Mouse (Mus musculus): ENCODE measurements around the gene Gm28308. TPM values are rescaled to one million over a fixed set of nuclear protein-coding genes. Genes with fewer than 3 reads are reported as not detected.

Gene Gm28308
- polyA plus RNA-seq, 1 experiment from 2014 or later = 0.92 TPM

DNA sequence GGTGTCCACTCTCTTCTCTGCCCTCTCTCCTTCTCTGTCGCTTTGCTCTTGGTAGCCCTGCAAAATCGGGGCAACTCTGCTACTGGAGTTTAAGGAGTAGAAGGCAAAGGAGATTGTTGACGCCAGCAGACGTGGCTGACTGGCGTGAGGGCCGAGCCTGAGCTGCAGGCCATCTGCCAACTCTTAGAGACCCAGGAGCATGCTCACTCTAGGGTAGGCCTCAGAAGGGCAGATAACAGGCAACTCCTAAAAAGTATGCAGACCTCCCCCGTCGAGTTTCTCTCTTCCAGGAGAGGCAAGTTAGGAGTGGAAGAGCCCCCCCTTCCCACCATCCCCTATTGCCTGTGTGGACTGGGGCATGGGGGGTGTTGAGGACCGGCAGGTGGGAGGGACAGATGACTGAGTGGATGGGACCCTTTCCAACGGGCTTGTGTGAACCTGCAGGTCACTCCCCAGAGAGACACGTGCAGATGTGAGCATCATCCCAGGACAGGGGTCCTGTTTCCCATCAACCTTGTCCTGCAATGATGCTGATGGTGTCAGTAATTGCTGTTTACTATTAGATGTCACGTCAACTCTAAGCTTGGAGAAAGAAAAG, 53.9 kb downstream of the Gm28308 start:
- Histone ChIP-seq H3K9ac (peak overlapping the region; percentile 77), H3K27ac (peak overlapping the region; percentile 95), H3K27me3 (peaks cover 39% of the 10 kb centered on the region), H3K4me2 (peak overlapping the region; percentile 97), H3K4me3 (replicated peaks) (peak overlapping the region; percentile 85), H3K4me1 (peaks cover 71% of the 10 kb centered on the region), H3K9me3 (replicated peaks) (no peaks in the 10 kb centered on the region), H3K36me3 (no peaks in the 10 kb centered on the region)
- 7% methylated on average over 12 of the region's 12 CpGs for WGBS
- peak; percentile 3 for ATAC-seq (replicated peaks; ENCODE audit: low FRiP score)

DNA sequence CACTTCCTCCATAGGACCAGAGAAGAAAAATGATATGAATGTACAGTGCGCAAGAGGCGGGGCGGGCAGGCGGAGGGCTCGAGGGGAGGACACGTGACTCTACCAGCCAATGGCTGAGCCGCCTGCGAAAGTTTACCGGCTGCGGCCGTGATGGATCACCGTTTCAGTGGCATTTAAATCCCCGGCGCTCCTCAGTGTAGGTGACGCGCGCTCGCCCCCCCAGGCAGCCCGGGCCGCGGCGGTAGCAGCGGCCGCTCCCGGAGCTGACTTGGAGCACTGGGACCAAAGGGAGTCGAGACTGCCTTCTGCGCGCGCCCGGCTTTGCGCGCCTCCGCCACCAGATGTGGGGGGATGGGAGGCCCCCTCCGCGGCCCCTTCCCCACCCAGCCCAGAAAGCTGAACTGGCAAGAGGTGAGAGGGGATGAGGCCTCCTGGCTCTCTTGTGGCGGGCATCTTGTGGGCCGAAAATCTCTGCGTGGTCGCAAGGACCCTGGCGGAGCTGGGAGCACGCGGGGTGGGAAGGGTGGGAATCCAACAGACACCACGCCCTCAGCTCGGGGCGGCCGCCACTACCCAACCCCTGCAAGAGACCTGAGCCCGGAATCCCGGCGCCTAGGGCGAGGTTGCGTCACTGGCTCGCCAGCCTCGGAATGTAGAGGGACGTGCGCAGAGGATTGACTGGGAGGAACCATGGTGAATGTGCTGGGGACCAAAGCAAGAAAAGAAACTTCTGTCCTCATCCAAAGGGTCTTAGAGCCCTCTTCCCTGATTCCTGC, 54.7 kb downstream of the Gm28308 start, which contains the start of gene Hoxa1:
TSS of gene Hoxa1 (minus strand) at position 42 of the 776 bp plus-strand sequence.
- peaks cover 46% of the 10 kb centered on the region for H3K27me3 ChIP-seq
- no peaks in the 10 kb centered on the region for H3K36me3 ChIP-seq
- peaks cover 63% of the 10 kb centered on the region for H3K4me1 ChIP-seq

DNA sequence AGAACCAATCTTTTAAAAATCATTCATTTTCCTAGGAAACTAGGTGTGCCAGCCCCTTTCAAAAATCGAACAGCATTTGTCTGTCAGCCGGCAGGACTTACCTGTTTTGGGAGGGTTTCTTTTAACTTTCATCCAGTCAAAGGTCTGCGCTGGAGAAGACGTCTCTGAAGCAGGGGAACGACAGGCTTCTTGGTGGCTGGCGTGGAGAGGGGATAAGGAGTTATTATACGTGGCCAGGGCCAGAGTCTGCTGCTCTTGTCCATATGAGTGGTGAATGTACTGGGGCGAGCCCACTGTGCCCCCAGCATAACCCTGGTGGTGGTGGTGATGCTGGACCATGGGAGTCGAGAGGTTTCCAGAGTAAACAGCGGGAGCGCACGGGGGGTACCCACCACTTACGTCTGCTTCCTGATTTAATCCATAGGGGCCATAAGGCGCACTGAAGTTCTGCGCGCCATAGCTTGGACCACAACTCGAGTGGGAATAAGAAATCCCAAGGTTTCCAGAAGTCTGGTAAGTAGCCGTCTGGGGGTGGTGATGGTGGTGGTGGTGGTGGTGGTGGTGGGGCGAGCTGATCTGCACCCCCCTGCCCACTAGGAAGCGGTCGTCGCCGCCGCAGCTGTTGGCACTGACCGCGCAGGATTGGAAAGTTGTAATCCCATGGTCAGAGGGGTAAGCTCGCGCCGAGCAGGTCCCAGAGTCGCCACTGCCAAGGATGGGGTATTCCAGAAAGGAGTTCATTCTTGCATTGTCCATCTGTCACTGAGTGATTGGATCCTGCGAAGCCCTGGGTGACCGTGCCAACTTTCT, 55.5 kb downstream of the Gm28308 start:
- Histone ChIP-seq H3K4me2 (peak overlapping the region; percentile 97), H3K4me1 (peaks cover 61% of the 10 kb centered on the region), H3K27me3 (peaks cover 54% of the 10 kb centered on the region), H3K9ac (peak overlapping the region; percentile 77; the same call in 1 of the 2 replicates), H3K4me3 (replicated peaks) (peak overlapping the region; percentile 85), H3K9me3 (replicated peaks) (no peaks in the 10 kb centered on the region), H3K27ac (0 out of 2 replicates have a peak overlapping the region, but pooled peaks have one; percentile 95), H3K36me3 (no peaks in the 10 kb centered on the region)
- WGBS = under 1% methylated on average over 32 of the region's 32 CpGs
- ATAC-seq (replicated peaks; ENCODE audit: low FRiP score) = peak; percentile 47; the same call in 1 of the 2 replicates

More for the DNA sequence above, 54.7 kb downstream of the Gm28308 start, which contains the start of gene Hoxa1:
- under 1% methylated on average over 55 of the region's 55 CpGs for WGBS
- peak; percentile 83 for ATAC-seq (replicated peaks; ENCODE audit: low FRiP score)
- H3K4me2 ChIP-seq = peak within 1 kb of the TSS; percentile 97
- H3K9ac ChIP-seq = peak within 1 kb of the TSS; percentile 77
- no peaks in the 10 kb centered on the region for H3K9me3 ChIP-seq (replicated peaks)
- H3K27ac ChIP-seq = peak within 1 kb of the TSS; percentile 95
- H3K4me3 ChIP-seq (replicated peaks) = peak within 1 kb of the TSS; percentile 85

DNA sequence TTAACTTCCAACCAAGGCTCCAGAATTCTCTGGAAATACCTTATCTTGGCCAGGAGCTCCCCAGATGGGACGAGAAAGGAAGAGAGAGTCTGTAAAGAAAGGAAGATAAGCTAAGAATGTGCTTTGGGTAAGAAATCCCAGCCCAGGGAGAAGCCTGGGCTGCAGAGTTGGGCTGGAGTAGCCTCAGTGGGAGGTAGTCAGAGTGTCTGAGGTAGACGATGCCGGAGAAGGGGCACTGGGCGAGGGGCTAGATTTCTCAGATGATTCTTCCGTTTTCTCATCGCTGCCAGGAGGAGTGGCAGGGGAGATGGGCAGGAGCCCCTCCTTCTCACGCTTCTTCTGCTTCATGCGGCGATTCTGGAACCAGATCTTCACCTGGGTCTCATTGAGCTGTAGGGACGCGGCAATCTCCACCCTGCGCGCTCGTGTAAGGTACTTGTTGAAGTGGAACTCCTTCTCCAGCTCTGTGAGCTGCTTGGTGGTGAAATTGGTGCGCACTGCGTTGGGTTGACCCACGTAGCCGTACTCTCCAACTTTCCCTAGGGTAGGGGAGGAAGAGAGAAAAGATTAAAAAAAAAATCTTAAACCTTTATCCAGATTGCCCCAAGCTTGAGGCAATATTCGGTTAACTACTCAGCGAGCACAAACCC, 56.5 kb downstream of the Gm28308 start:
- no peak overlapping the region for H3K9ac ChIP-seq
- no peak for ATAC-seq (replicated peaks; ENCODE audit: low FRiP score)
- no peak overlapping the region for H3K27ac ChIP-seq
- H3K36me3 ChIP-seq = no peaks in the 10 kb centered on the region
- H3K9me3 ChIP-seq (replicated peaks) = no peaks in the 10 kb centered on the region
- peaks cover 52% of the 10 kb centered on the region for H3K4me1 ChIP-seq
- peak overlapping the region; percentile 97 for H3K4me2 ChIP-seq
- peak overlapping the region; percentile 20 for H3K4me3 ChIP-seq (replicated peaks)
- WGBS = 13% methylated on average over 20 of the region's 20 CpGs
- peaks cover 62% of the 10 kb centered on the region for H3K27me3 ChIP-seq

DNA sequence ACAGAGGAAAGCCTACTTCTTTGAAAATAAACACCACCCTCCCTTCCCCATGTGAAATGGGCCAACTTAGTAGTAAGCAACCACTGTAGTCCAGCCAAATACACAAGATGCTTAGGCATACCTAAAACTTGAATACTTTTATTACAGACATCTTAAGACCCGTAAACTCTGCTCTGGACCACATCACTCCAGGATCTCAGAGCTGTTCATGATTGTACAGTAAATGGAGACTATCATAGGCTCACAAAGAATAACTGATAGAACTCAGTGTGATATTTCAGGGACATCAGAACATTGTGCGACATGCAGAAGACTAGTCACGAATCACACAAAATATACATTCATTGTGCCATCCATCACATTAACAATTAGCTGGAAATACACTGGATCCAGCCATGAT, 57.7 kb downstream of the Gm28308 start:
- 82% methylated on average over 3 of the region's 3 CpGs for WGBS
- no peaks in the 10 kb centered on the region for H3K9me3 ChIP-seq (replicated peaks)
- no peak overlapping the region for H3K4me2 ChIP-seq
- ATAC-seq (replicated peaks; ENCODE audit: low FRiP score) = no peak
- no peak overlapping the region for H3K27ac ChIP-seq
- H3K36me3 ChIP-seq = no peaks in the 10 kb centered on the region
- peaks cover 73% of the 10 kb centered on the region for H3K27me3 ChIP-seq
- H3K4me1 ChIP-seq = peaks cover 48% of the 10 kb centered on the region
- no peak overlapping the region for H3K4me3 ChIP-seq (replicated peaks)
- no peak overlapping the region for H3K9ac ChIP-seq

DNA sequence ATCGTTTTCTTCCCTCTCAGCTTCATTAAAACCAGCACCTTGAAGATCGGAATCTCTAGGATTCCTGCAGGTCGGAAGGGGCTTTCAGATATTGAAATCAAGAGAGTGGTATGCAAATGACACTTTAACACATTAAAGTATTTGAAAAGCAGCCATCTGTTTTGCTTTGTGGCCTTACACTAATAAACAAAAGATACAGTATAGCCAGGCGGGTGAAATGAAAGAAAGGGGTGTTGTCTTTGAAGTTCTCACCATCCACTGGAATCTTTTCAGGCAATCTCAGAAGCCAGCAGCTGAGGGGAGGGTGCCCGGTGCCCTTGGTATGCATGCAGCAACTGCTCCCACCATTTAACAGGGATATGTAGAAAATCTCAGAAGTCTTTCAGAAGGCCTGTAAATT, 59.1 kb downstream of the Gm28308 start:
- Histone ChIP-seq H3K27me3 (peaks cover 85% of the 10 kb centered on the region), H3K9ac (no peak overlapping the region), H3K4me2 (no peak overlapping the region), H3K4me1 (peaks cover 37% of the 10 kb centered on the region), H3K4me3 (replicated peaks) (no peak overlapping the region), H3K27ac (no peak overlapping the region), H3K36me3 (no peaks in the 10 kb centered on the region), H3K9me3 (replicated peaks) (no peaks in the 10 kb centered on the region)
- WGBS = 51% methylated on average over 5 of the region's 5 CpGs
- ATAC-seq (replicated peaks; ENCODE audit: low FRiP score) = no peak

DNA sequence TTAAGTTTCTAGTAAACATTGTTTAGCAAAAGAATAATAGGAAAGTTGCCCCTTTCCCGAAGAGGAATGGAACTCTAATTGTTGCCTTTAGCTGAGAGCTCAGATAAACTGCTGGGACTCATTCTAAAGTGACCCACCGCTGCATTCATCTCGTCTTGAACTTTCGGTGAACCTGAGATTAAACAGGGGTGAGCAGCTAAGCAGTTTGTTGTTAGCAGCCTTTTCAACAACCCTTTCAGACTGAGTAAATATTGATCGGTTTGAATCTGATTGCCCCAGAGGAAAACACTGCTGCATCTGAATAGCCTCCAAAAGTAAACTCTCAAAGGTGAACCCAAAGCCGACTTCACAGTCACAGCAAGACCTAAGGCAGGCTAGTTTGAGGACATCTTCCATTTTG, 59.9 kb downstream of the Gm28308 start:
- H3K4me3 ChIP-seq (replicated peaks) = no peak overlapping the region
- ATAC-seq (replicated peaks; ENCODE audit: low FRiP score) = no peak
- H3K27me3 ChIP-seq = peaks cover 85% of the 10 kb centered on the region
- no peak overlapping the region for H3K4me2 ChIP-seq
- H3K9me3 ChIP-seq (replicated peaks) = no peaks in the 10 kb centered on the region
- H3K4me1 ChIP-seq = peaks cover 32% of the 10 kb centered on the region
- H3K36me3 ChIP-seq = no peaks in the 10 kb centered on the region
- 17% methylated on average over 6 of the region's 6 CpGs for WGBS
- H3K9ac ChIP-seq = no peak overlapping the region
- no peak overlapping the region for H3K27ac ChIP-seq

DNA sequence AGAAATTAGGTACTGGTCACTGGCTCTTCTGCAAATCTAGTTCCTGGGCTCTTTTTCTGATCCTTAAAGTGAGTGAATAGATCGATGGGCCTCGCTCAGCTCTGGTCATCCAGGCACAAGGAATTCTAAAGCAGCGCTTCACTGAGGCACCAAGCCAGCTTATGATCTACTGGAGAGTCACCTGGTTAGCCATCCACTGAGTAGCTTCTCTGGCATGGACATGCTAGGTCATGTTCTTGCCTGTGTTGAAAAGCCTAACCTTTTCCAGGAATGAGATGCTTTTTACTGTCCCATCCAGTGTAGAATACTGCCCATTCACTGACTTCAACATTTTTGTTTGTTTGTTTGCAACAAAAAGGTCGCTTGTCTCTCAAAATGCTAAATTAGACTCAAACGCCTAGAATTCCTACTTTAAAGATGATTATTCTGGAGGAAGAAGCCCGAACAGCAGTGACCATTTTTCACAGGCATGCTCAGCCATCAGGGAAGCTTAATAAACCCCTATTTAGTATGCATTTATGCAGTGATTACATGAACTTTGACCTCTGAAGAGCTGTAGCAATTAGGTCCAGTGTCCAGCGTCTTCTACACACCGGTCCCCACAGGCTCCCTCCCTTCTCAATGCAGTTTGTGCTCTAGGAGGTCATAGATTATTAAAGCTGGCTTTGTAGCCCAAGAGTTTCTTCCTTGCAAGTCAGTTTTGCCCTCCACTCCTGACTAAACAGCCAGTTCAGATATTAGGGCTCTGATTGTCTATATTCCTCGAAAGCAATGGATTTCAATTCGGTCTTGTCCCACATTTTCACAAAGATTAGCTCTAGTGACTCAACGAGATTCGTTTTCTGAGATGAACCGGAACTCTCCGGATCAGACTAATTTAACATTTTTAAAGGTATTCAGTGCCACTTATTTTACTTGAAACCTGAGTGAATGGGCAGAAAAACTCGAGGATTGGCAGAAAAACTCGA, 60.6 kb downstream of the Gm28308 start:
- H3K4me1 ChIP-seq = peaks cover 26% of the 10 kb centered on the region
- 42% methylated on average over 16 of the region's 16 CpGs for WGBS
- no peak overlapping the region for H3K27ac ChIP-seq
- H3K27me3 ChIP-seq = peaks cover 79% of the 10 kb centered on the region
- ATAC-seq (replicated peaks; ENCODE audit: low FRiP score) = no peak
- no peaks in the 10 kb centered on the region for H3K9me3 ChIP-seq (replicated peaks)
- H3K4me3 ChIP-seq (replicated peaks) = no peak overlapping the region
- H3K9ac ChIP-seq = no peak overlapping the region
- H3K36me3 ChIP-seq = no peaks in the 10 kb centered on the region
- no peak overlapping the region for H3K4me2 ChIP-seq

DNA sequence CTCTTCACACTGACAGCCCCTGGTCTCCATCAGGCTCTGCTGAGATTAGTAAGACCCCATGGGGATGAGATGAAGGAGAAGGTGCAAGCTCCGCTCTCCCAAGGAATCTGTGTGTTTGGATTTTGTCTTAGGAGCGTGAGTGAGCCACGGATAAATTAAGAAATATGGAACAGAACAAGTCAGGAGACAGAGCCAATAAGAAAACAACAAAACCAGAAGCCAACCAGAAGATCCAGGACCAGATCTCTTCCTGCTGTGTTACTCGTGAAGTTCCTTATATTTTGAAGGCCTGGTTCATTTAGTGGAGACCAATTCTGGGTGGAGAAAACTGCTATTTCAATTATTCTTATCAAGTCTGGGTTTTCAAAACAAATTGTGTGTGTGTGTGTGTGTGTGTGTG, 61.6 kb downstream of the Gm28308 start:
- peaks cover 17% of the 10 kb centered on the region for H3K4me1 ChIP-seq
- peaks cover 74% of the 10 kb centered on the region for H3K27me3 ChIP-seq
- H3K9me3 ChIP-seq (replicated peaks) = no peaks in the 10 kb centered on the region
- H3K27ac ChIP-seq = no peak overlapping the region
- no peak overlapping the region for H3K4me3 ChIP-seq (replicated peaks)
- no peak overlapping the region for H3K4me2 ChIP-seq
- no peaks in the 10 kb centered on the region for H3K36me3 ChIP-seq
- no peak for ATAC-seq (replicated peaks; ENCODE audit: low FRiP score)
- no peak overlapping the region for H3K9ac ChIP-seq
- WGBS = 63% methylated on average over 4 of the region's 4 CpGs

DNA sequence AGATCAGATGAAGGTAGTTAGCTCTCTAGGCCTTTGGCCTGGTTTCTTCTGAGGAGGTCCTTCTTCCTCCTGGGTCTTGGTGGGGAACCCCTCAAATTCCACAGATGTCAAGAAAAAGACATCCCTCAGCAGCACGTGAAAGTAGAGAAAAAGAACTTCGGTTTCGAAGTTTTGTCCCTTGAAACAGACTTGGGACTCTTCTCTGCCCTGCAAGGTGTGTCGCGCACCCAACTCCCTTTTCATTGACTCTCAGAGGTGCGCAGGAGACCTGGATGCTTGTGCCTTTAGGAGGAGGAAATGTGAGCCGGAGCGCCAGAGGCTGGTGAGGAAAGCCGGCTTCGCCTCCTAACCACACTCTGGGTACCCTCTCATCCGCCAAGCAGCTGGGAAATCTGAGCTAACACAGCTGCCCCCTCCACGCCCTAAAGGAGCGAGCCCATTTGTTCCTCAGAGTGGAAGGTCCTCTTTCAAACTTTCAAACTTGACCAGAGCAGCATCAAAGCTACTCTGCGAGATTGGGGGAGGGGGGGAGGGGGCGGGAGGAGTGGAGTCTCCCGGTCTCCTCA, 62.7 kb downstream of the Gm28308 start:
- Histone ChIP-seq H3K9ac (no peak overlapping the region), H3K36me3 (no peaks in the 10 kb centered on the region), H3K27me3 (peaks cover 67% of the 10 kb centered on the region), H3K9me3 (replicated peaks) (no peaks in the 10 kb centered on the region), H3K4me3 (replicated peaks) (no peak overlapping the region), H3K4me2 (peak overlapping the region; percentile 48), H3K4me1 (peaks cover 14% of the 10 kb centered on the region), H3K27ac (no peak overlapping the region)
- ATAC-seq (replicated peaks; ENCODE audit: low FRiP score) = no peak; the same call in 1 of the 2 replicates
- WGBS = 9% methylated on average over 16 of the region's 16 CpGs

Data from kidney, embryonic 15.5 days (tissue).